Mouse (Mus musculus): ENCODE measurements around the gene Aste1. TPM values are rescaled to one million over a fixed set of nuclear protein-coding genes. Genes with fewer than 3 reads are reported as not detected.

The Aste1 gene
- total and polyA plus RNA-seq, 2 experiments from 2014 or later: 10.8 to 13.7 TPM

- no peak overlapping the region for H3K27ac ChIP-seq (ENCODE audit: low read depth)
- no peak for TF ChIP-seq CTCF (IDR thresholded peaks at IDR 0.05; ENCODE audit: low read depth)
- no peak for TF ChIP-seq EP300 (IDR thresholded peaks at IDR 0.05; ENCODE audit: low read depth)
- 80% methylated on average over 13 of the region's 13 CpGs for WGBS
- ATAC-seq (ENCODE audit: insufficient read depth, low read depth) (no peak), DNase-seq (ENCODE audit: low spot score) (no peak)
- peaks cover 43% of the 10 kb centered on the region for H3K36me3 ChIP-seq (replicated peaks; ENCODE audit: control insufficient read depth, insufficient read depth, low read length)
- H3K4me1 ChIP-seq (ENCODE audit: control insufficient read depth, insufficient read depth): no peaks in the 10 kb centered on the region
- no peak overlapping the region for H3K9ac ChIP-seq (replicated peaks; ENCODE audit: low read depth, low read length)
- no peak overlapping the region for H3K4me2 ChIP-seq (ENCODE audit: low read depth, low read length)
- H3K9me3 ChIP-seq (replicated peaks; ENCODE audit: control insufficient read depth, low read length): no peaks in the 10 kb centered on the region
- H3K27me3 ChIP-seq (ENCODE audit: control insufficient read depth, insufficient read depth, low read length): no peaks in the 10 kb centered on the region
- no peak overlapping the region for H3K4me3 ChIP-seq (ENCODE audit: low read depth, low read length)
These were observed 63.8 kb downstream of the Aste1 start for GRCm38 (mm10) chr9:105459032-105459431.

DNA sequence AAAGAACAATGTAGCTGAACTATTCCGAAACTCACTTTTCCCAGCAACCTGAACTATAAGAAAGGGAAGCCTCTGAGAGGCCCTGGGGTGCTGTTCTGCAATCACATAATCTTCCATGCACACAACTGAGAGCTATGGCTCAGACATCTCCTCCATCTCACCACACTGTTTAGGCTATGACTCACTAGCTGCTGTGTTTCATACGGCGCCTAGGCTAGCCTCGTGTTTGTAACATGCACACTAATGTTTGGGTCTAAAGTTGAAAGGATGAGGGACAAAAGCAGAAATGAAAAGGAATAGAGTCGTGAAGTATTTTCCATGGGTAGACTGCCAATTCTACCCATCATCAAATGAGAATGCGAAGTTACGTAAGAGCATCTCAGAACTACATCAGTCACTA, 66.3 kb downstream of the Aste1 start:
- DNase-seq (ENCODE audit: low spot score) (no peak), ATAC-seq (ENCODE audit: insufficient read depth, low read depth) (no peak)
- Histone ChIP-seq H3K27me3 (ENCODE audit: control insufficient read depth, insufficient read depth, low read length) (no peaks in the 10 kb centered on the region), H3K4me2 (ENCODE audit: low read depth, low read length) (no peak overlapping the region), H3K36me3 (replicated peaks; ENCODE audit: control insufficient read depth, insufficient read depth, low read length) (peaks cover 41% of the 10 kb centered on the region), H3K9ac (replicated peaks; ENCODE audit: low read depth, low read length) (no peak overlapping the region), H3K9me3 (replicated peaks; ENCODE audit: control insufficient read depth, low read length) (no peaks in the 10 kb centered on the region), H3K4me1 (ENCODE audit: control insufficient read depth, insufficient read depth) (no peaks in the 10 kb centered on the region), H3K4me3 (ENCODE audit: low read depth, low read length) (no peak overlapping the region), H3K27ac (ENCODE audit: low read depth) (no peak overlapping the region)
- TF ChIP-seq CTCF (IDR thresholded peaks at IDR 0.05; ENCODE audit: low read depth) (no peak), EP300 (IDR thresholded peaks at IDR 0.05; ENCODE audit: low read depth) (no peak)
- 90% methylated on average over 7 of the region's 7 CpGs for WGBS

Other genes with a start within 250 kb of the Aste1 start
- gene Nek11, start 132 bp downstream of the Aste1 start, total RNA-seq (2014; rRNA removed; ENCODE audit: low replicate concordance): not detected in 2 replicates
- 0.11 and 0.16 TPM in 2 replicates for gene Nek11, start 132 bp downstream of the Aste1 start, polyA plus RNA-seq (2015; fragmentation: Nextera tagmentation; extraction: Ambion mirVana)
- 39.6 and 72.2 TPM in 2 replicates for gene Atp2c1, start 131.9 kb downstream of the Aste1 start, total RNA-seq (2014; rRNA removed; ENCODE audit: low replicate concordance)
- gene Atp2c1, start 131.9 kb downstream of the Aste1 start, polyA plus RNA-seq (2015; fragmentation: Nextera tagmentation; extraction: Ambion mirVana): 25.1 and 31.1 TPM in 2 replicates
- gene Pik3r4, start 247.6 kb downstream of the Aste1 start, total RNA-seq (2014; rRNA removed; ENCODE audit: low replicate concordance): 20.4 and 45.3 TPM in 2 replicates
- 10.2 TPM in 2 replicates for gene Pik3r4, start 247.6 kb downstream of the Aste1 start, polyA plus RNA-seq (2015; fragmentation: Nextera tagmentation; extraction: Ambion mirVana)